Mouse (Mus musculus) G1E-ER4 (cell line): ENCODE results near the gene 4930595D18Rik. TPM values are rescaled to one million over a fixed set of nuclear protein-coding genes. Genes with fewer than 3 reads are reported as not detected.

Experiments used
- GATA1 ChIP-seq: IDR thresholded peaks from one replicate; pipeline ENCODE4 v1.8.0; 2012; ENCODE audit warnings: low read length, inconsistent platforms
- polyA plus RNA-seq: library from polyadenylated mRNA; stranded (reverse); fragments of >175 nt; gene quantifications from 2 replicates; pipeline ENCODE4 v1.2.3, GENCODE M21; 2012

Gene 4930595D18Rik
- not detected in 2 replicates for polyA plus RNA-seq

DNA sequence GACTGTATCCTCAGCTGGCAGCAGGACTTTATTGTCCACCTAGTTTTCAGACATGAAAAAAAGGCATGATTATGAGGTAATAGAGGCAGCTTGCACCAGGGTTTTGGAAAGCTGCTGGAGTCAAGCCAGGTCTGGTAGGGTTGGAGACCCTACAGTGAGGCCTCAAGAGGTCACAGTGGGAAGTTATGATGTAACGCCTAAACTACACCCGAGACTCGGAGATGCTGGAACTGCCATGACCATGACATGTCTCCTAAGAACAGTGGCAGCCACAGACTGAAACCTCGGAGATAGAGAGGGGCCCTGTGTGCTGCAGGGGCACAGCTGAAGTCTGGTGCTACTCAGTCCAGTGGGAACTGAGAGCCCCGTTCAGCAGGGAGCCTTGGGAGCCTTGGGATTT is at the start of gene 4930595D18Rik:
4930595D18Rik (minus strand) TSS at position 16 of the 400 bp plus-strand sequence.
- TF ChIP-seq GATA1, result no peak

DNA sequence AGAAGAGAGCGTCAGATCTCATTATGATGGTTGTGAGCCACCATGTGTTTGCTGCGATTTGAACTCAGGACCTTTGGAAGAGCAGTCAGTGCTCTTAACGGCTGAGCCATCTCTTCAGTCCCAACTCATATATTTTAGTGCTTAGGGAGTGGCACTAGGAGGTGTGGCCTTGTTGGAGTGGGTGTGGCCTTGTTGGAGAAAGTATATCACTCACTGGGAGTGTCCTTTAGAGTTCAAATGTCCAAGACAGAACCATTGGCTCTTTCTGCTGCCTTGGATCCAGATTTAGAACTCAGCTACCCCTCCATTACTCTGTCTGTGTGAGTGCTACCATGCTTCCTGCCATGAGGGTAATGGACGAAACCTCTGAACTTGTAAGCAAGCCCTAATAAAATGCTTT is 49.5 kb upstream of the 4930595D18Rik start:
- no peak for TF ChIP-seq GATA1

DNA sequence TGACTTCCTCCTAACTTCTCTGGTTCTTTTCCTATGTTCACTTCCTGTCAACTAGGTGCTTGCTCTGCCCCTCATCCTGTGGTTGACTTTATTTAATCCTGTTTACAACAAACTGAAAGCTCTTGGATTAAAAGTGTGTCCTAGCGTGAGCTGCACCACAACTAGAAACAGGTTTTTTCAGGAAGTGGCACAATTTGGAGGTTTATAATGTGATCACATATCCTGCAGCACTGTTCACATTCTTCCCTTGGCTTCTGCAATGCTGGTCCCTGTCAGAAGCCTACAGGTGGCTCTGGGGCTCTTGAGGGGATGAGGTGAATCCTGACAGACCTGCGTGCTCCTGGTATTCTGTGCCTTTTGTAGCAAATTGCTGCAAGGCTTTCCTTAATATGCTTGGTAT is 46.5 kb upstream of the 4930595D18Rik start:
- no peak for TF ChIP-seq GATA1

DNA sequence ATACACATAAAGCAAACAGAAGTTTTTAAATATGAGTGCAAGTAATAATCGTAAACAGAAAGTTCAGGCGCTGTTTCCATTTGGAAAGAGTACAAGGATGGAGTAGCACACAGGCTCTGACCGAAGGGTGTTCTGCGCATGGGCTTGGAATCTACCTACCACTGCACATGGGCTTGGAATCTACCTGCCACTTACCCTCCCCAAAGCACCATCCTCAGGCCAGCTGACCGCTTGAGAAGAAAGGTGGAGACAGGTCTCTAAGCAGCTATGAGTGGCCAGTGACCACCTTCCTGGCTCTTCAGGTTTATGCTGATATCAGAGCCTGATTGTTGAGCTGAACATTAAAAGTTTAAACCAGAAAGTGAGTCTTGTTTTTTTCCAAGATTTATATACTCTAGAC is 44.2 kb upstream of the 4930595D18Rik start:
- TF ChIP-seq GATA1, result no peak

DNA sequence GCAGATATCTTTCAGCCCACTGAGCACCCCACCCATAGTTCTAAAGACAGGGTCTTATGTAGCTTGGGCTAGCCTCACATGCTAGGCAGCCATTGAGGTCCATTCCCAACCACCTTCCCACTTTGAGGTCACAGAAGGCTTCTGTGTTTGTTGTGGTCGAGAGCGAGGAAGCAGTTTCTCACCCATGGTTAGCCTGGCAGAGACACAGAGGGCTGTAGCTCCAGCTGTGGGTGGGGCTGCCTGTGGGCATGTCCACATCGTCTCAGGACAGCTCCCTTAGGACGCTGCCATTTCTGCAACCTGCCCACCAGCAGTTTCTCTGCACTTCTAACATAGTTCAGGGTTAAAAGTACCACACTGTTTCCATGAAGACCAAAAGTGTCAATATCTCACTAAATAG is 43.1 kb upstream of the 4930595D18Rik start:
- no peak for TF ChIP-seq GATA1

DNA sequence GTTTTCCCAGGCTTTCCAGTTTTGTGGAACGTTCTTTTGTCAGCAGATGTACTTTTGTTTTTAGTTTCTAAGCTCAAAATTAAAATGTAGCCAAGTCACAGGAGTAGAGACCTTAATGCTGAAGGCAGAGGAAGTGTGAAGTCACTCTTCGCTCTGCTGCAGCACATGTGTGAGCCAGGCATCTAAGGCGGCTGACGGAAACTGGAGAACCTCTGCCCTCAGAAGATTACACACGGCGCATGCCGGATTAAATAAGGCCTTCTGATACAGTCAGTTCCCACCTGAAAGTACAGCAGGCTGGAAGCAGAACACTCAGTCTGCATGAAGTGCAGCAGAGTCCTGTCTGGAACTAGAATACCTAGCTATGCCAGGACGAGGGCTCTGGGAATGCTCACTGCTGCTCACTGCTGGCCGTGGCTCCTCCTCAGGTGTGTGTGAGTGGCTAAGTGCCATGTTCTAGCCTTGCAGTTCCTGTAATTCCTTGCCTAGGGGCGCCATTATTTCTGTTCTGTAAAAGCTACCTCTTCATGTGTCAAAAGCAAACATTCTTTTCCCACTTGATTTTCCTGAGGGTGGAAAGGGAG is 41.0 kb upstream of the 4930595D18Rik start:
- TF ChIP-seq GATA1, result no peak

DNA sequence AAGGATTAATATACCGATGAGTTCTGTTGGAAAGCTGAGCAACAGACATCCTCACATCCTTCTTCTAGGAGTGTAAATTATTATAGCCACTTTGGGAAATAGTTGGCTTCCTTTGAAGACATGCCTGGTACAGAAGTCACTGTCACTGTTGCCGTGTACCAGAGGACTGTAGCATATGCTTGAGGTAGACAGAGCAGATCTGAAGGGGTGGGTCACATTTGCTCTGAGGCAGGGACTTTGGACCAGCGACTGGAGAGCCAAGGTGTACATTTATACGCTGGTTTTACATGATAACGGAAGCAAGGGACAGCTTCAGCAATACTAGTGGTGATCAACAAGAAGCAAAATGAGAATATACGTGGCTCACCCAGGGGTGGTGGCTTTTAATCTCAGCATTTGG is 34.6 kb upstream of the 4930595D18Rik start:
- no peak for TF ChIP-seq GATA1

DNA sequence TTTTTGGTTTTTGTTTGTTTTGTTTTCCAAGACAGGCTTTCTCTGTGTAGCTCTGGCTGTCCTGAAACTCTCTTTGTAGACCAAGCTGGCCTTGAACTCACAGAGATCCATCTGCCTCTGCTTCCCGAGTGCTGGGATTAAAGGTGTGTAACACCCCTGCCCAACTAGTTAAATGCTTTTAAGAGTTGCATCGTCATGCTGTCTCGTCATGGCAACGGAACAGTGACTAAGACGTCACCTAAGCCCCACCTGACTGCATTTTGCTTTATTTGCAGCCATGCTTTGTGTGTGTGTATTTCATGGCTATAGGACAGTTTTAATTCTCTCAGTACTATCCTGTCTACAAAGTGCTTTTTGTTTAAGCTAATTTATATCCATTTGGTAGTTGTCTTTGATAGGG is 27.4 kb upstream of the 4930595D18Rik start:
- TF ChIP-seq GATA1, result no peak

DNA sequence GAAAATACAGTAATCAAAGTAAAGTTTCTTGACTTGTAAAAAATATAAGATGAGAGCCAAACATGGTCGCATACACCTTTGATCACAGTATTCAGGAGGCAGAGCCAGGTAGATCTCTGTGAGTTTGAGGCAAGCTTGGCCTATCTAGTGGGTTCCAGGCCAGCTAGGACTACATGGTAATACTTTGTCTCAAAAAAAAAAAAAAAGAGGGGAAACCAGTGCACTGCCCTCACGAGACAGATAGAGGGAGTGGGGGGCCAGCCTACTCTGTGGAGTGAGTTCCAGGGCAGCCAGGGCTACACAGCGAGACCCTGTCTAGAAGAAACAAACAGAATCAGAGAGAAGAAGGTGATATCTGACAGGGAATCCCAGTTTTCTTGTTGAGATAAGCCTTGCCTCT is 23.4 kb upstream of the 4930595D18Rik start:
- TF ChIP-seq GATA1, result no peak

DNA sequence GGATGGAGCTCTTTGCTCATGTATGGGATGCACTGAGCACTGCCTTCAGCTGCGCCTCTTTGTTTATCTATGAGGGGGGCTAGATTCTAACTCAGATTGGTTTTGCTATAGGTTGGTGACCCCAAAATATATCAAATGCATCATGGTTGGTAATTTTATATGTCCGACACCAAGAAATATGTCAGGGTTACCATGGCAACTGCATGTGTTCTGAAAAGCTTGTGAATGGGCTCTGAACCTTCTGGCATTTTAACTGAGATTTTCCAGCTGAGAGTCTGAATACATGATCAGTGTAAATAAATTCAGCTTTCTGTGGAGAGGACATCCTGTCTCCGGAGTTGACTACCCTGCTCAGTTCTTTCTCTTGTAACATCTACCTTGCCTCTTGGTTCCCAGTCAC is 19.7 kb upstream of the 4930595D18Rik start:
- no peak for TF ChIP-seq GATA1

DNA sequence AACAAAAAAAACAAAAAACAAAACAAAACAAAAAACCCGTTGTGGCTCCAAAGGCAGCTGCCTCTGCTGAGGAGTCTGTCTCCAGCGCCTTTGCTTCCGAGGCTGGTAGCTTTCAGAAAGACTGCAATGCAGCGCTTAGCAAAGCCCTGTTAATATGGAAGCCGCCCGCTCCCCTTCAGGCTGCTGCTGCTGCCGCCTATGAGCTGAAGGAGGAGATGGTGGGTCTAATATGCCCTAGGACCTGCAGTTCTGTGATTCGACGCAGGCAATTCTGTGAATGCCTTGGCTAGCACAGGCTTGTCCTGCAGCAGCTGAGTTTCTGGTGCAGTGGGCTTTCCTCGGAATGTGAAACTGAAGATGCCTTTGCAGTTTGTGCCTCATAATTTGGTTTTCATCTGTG is 18.8 kb upstream of the 4930595D18Rik start:
- TF ChIP-seq GATA1, result no peak

DNA sequence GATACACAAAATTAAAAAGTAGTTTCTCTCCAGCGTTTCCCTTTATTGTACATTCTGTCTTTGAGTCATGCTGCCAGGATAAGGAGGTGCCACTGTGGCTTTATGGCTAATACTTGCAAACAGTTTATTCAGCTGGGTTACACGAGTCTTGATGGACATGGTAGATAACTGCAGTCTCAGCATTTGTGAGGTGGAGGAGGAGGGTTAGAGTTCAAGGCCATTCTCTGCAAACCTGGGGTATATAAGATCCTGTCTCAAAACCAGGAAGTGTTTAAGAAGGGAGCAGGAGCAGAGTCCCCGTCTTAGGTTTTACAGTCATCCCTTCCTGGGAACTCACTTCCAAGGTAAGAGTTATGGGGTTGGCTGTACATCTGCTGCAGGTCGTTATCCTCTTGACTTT is 12.3 kb upstream of the 4930595D18Rik start:
- no peak for TF ChIP-seq GATA1

DNA sequence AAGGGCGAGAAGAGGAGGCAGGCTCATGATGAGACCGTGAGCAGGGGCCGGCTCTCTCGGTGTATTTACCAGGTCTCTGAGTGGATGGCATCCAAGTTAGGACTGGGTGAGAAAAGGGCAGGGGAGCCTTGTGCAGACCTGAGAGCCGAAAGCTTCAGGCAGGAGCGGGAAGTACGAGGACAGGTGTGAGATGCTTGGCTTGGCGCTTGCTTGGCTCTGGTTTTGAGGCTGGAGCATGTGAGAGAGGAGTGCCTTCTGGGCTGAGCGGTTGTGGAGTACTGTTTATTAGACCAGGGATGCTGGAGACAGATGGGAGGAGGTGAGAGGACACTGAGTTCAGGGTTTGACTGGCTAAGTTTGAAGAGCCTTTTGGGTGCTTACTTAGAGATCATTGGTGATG is 9.0 kb upstream of the 4930595D18Rik start:
- no peak for TF ChIP-seq GATA1

DNA sequence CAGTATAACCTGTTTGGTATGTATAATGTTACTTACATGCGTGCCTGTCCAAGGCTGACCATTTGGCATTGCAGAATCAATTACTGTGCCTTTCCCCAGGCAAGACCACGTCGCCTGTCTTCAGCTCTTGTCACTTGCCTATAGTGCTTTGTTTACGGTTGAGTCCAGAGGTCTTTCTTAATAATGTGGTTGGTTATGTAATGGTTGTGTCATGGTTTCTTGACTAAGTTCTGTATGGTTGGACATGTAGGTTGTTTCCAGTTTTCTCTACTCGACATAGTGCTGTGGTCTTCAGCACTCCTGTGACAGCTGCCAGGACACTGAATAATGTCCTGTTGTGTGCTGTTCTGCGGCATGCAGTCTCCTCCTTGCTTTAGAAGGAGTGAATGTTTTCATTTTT is 8.5 kb upstream of the 4930595D18Rik start:
- TF ChIP-seq GATA1, result no peak

DNA sequence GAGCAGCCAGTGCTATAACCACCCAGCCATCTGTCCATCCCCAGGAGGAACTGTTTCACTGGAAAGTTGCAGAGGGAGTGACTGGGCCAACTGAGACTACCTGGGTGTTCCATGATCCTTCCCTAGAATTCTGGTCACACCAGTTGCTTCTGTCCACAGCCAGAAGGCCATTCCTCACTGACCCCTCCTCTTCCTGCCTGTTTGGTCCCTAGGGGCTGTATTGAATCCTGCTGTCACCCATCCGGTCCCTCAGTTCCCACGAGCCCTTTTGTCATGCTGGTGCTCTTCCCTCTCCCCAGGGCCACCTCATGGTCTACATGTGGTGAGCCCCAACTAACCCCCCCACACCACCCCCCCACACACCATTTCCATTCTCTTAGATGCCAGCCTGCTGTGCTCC is 6.6 kb upstream of the 4930595D18Rik start:
- TF ChIP-seq GATA1, result no peak

DNA sequence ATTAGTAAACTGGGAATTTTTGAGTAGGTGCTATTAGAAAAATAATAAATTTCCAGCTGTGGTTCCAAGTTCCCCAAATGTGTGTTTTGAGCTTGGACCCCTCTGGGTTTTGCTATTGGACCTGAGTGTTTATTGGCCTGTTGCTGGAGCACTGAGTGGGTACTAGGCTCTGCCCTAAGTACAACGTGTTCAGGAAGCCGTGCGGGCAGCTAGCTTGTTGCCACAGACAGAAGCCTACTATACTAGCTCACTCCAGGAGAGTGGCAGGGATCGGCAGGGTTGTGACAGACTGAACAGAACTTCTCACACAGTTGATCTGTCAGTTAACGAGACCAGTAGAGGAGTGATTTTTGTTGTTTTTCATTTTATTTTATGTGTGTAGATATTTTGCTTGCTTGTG is 6.1 kb upstream of the 4930595D18Rik start:
- no peak for TF ChIP-seq GATA1

DNA sequence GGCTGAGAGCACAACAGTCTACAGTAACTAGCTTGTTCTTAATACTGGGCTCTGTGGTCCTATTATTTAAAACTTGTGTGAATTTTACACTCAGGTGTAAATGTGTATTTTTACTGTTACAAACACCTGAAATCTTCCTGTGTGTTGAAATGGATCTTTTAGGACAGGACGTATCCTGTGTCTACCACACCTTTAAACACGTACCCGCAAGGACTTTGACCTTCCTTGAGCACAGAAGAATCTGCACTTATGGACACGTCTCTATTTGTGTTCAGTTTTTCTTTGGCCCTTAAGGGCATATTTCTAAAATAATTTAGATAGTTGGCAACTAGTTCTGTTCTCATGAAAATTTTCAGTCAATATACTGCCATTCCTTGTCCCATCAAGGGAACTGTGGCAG is 4.0 kb upstream of the 4930595D18Rik start:
- TF ChIP-seq GATA1, result no peak

DNA sequence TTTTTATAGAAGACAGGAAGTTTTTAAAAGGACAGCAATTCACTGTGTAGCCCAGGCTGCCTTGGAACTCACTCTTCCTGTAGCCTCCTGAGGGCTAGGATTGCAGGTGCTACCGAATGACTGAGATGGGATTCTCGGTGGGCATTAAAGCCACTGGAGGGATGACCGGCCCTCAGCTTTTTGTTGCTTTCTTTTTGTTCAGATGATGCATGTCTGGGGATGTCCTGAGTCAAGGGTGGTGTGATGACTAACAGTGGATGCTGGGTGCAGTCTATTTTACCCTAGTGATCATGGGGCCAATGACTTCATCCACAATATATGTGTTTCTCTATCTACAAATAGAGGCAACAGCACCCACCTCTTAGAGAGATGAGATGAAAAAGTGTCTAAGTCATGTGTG is 2.7 kb upstream of the 4930595D18Rik start:
- TF ChIP-seq GATA1, result no peak
